Mouse (Mus musculus) spleen, postnatal 0 days (tissue): ENCODE results near the gene Samd15. TPM values are rescaled to one million over a fixed set of nuclear protein-coding genes. Genes with fewer than 3 reads are reported as not detected.

ENCODE experiments used
- polyA plus RNA-seq: library from polyadenylated mRNA; unstranded; fragments of >200 nt; fragmentation: Nextera tagmentation; extraction: Ambion mirVana; gene quantifications from 2 replicates; pipeline ENCODE4 v1.2.1, GENCODE M21; 2015

Gene Samd15
- 12.4 and 13.8 TPM in 2 replicates for polyA plus RNA-seq

DNA sequence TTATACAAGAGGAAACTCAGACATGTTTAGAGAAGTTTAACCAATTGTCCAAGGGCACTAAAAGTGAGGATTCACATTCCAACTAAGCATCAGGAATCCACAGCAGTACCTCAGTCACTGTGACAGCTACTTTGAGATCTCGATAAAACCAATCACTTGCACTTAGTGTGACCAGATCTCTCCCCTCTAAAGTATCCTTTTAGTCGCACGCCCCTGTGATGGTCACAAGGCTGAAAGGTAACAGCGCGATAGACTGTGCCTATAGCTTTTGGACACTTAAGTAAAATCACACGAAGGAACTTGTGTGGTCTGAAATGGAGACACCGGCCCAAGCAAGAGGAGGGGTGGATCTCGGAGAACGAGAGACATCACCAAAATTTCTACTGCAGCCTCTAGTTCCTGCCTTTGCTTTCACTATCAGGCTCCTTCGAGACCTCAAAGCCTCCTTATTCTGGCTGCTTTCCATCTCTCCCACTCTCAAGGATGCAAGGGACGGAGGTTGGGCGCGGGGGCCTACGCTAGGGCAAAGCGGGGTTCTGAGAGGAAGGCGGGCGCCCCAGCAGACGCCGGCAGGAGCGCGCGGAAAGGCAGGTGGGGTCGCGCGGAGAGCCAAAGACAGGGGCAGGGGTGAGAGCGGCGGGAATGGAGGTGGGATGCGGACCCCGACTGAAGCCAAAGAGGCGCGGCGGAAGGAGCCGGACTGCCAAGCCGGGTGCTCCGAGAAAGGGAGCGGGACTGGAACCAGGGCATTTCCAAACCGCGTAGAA lies at the start of gene Samd15:
Samd15 (plus strand) TSS at position 518 of the 767 bp plus-strand sequence.

DNA sequence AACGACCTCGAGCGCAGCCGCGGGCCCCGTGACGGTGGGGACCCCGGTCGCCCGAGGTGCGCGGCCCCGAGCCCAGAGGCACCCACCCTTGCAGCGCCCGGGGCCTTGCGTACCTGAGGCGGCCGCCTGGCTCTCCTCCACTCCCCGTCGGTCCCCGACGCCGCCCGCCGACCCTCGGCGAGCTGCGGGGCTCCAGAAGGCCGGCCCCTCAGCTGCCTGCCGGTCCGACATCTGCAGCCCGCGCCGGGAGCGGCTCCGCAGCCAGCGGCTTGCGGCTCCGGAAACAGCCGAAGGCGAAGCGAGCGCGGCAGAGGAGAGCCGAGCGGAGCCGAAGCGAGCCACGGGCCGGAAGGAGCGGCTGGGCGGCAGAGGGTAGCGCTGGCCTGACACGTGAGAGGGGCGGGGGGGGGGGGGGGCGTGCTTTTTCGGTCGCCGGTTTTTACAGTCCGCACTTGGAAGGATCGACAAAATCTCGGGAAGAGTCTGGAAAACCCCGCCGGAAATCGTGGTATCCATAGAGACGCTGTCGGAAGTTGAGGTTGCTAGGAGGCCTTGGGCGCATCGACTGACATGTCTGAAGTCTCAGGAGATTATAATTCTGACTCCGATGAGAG lies 557 bp downstream of the Samd15 start, which contains the start of gene Tmed8:
Tmed8 (minus strand) TSS at position 482 of the 614 bp plus-strand sequence.

DNA sequence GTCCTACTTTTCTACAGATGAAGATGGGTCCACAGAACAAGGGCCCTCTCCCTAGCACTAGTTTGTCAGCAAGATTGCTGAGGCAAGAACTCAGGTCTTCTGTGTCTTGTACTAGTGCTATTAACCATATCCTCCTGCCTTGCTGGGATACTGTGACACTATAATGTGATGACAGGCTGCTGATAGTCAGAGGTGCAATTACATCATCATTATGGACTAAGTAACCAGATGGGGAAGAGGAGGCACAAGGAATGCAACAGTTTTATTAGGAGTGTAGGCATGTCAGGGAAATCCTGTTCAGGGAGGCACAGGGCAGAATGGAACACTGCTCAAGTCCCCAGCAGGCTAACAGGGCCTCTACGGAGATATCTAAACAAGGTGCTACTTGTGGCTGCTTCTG lies 39.1 kb downstream of the Samd15 start, which contains the start of gene Noxred1:
Noxred1 (minus strand) TSS at position 101 of the 400 bp plus-strand sequence.

Other genes with a start within 250 kb of the Samd15 start
- gene Zdhhc22, start 209.3 kb upstream of the Samd15 start, polyA plus RNA-seq = not detected in 2 replicates
- not detected in 2 replicates for gene Tmem63c, start 178.4 kb upstream of the Samd15 start, polyA plus RNA-seq
- 0.07 and 0.14 TPM in 2 replicates for gene Ngb, start 97.2 kb upstream of the Samd15 start, polyA plus RNA-seq
- gene Gstz1, start 52.6 kb upstream of the Samd15 start, polyA plus RNA-seq = 12.3 and 13.0 TPM in 2 replicates
- gene Pomt2, start 51.8 kb upstream of the Samd15 start, polyA plus RNA-seq = 3.1 and 4.0 TPM in 2 replicates
- 1.2 and 1.5 TPM in 2 replicates for gene Tmed8, start 731 bp downstream of the Samd15 start, polyA plus RNA-seq
- gene Noxred1, start 39.0 kb downstream of the Samd15 start, polyA plus RNA-seq = 0.67 and 1.6 TPM in 2 replicates
- 13.1 and 17.0 TPM in 2 replicates for gene Vipas39, start 66.5 kb downstream of the Samd15 start, polyA plus RNA-seq
- 126 and 128 TPM in 2 replicates for gene Ahsa1, start 66.8 kb downstream of the Samd15 start, polyA plus RNA-seq
- 0.12 TPM in 2 replicates for gene Ism2, start 100.0 kb downstream of the Samd15 start, polyA plus RNA-seq
- gene Sptlc2, start 188.6 kb downstream of the Samd15 start, polyA plus RNA-seq = 56.9 and 67.7 TPM in 2 replicates
- gene Slirp, start 244.2 kb downstream of the Samd15 start, polyA plus RNA-seq = 175 and 197 TPM in 2 replicates
- gene Alkbh1, start 244.3 kb downstream of the Samd15 start, polyA plus RNA-seq = 37.2 and 38.7 TPM in 2 replicates